Mouse (Mus musculus) CH12.LX (cell line): Measurements from ENCODE around the gene Spaca7. TPM values are rescaled to one million over a fixed set of nuclear protein-coding genes. Genes with fewer than 3 reads are reported as not detected.

Experiments
- DNase-seq: peaks from one replicate; pipeline ENCODE4 v3.0.0-alpha.2; 2013; ENCODE audit errors: extremely low read depth
- H3K27ac ChIP-seq: 2 replicates; pipeline ENCODE4 v1.5.1; 2012; ENCODE audit warnings: low read depth, mild to moderate bottlenecking, control low read depth, moderate library complexity; ENCODE audit not compliant: insufficient read depth
- H3K27me3 ChIP-seq: replicated peaks from 2 replicates; pipeline ENCODE3; 2012; ENCODE audit warnings: inconsistent platforms
- H3K36me3 ChIP-seq, 2 experiments: replicated peaks in 1 of 2; 2 replicates each; pipeline versions ENCODE3 to v1.6.1; 2012; ENCODE audit warnings: inconsistent platforms in 1 of 2, low read length in 1 of 2, mild to moderate bottlenecking in 1 of 2, mixed read lengths in 1 of 2, moderate library complexity in 1 of 2; ENCODE audit not compliant: control insufficient read depth in 1 of 2, insufficient read depth in 1 of 2
- H3K4me1 ChIP-seq, 2 experiments: 2 replicates each; pipeline ENCODE4 v1.6.1; 2012; ENCODE audit warnings: inconsistent platforms in 1 of 2, moderate library complexity in 1 of 2; ENCODE audit not compliant: insufficient read depth in 2 of 2, control insufficient read depth in 1 of 2
- H3K4me2 ChIP-seq: 2 replicates; pipeline ENCODE4 v1.6.1; 2012; ENCODE audit warnings: low read depth, mild to moderate bottlenecking, control low read depth; ENCODE audit not compliant: poor library complexity, insufficient read depth, severe bottlenecking
- H3K4me3 ChIP-seq, 3 experiments: fragments of 150-350 bp in 1 of 3; sonication (generic) in 1 of 3; replicated peaks in 1 of 3; 2 replicates each; pipeline versions ENCODE3 to v1.5.1; 2011 to 2012; ENCODE audit warnings: low read depth in 2 of 3, low read length in 2 of 3, mild to moderate bottlenecking in 2 of 3, moderate library complexity in 2 of 3, control low read depth in 1 of 3, improper control_type of control experiment in 1 of 3, inconsistent platforms in 1 of 3, mixed read lengths in 1 of 3; ENCODE audit not compliant: poor library complexity in 1 of 3
- H3K79me2 ChIP-seq: replicated peaks from 2 replicates; pipeline ENCODE4 v1.6.1; 2012; ENCODE audit warnings: mild to moderate bottlenecking, moderate library complexity; ENCODE audit not compliant: control insufficient read depth, poor library complexity, insufficient read depth, severe bottlenecking; ENCODE audit errors: extremely low read depth
- H3K9ac ChIP-seq: 2 replicates; pipeline ENCODE4 v1.6.1; 2012; ENCODE audit warnings: low read depth, mild to moderate bottlenecking, control low read depth, moderate library complexity; ENCODE audit not compliant: insufficient read depth
- H3K9me3 ChIP-seq: replicated peaks from 2 replicates; pipeline ENCODE3; 2012; ENCODE audit warnings: low read length, inconsistent platforms, mixed read lengths
- BHLHE40 ChIP-seq: IDR thresholded peaks from 2 replicates; pipeline ENCODE4 v1.6.1; 2011; ENCODE audit warnings: mild to moderate bottlenecking, low read depth, low read length, improper control_type of control experiment
- CHD1 ChIP-seq: IDR thresholded peaks from 2 replicates; pipeline ENCODE4 v1.6.1; 2012; ENCODE audit warnings: low read depth, low read length, improper control_type of control experiment, inconsistent platforms
- CHD2 ChIP-seq: IDR thresholded peaks from 2 replicates; pipeline ENCODE4 v1.6.1; 2011; ENCODE audit warnings: low read length, improper control_type of control experiment
- CTCF ChIP-seq, 2 experiments: IDR thresholded peaks in 1 of 2; conservative IDR thresholded peaks in 1 of 2; 2 replicates each; pipeline ENCODE4 v1.5.1; 2011 to 2012; ENCODE audit warnings: low read depth in 2 of 2, low read length in 2 of 2, improper control_type of control experiment in 1 of 2, inconsistent platforms in 1 of 2, mild to moderate bottlenecking in 1 of 2, moderate library complexity in 1 of 2
- EP300 ChIP-seq: IDR thresholded peaks from 2 replicates; pipeline ENCODE4 v1.6.1; 2011; ENCODE audit warnings: low read length, improper control_type of control experiment
- HCFC1 ChIP-seq: IDR thresholded peaks from 2 replicates; pipeline ENCODE4 v1.6.1; 2012; ENCODE audit warnings: low read depth, mild to moderate bottlenecking, inconsistent platforms, low read length, improper control_type of control experiment
- IRF4 ChIP-seq: IDR thresholded peaks from 2 replicates; pipeline ENCODE4 v1.6.1; 2014; ENCODE audit warnings: low read depth, mild to moderate bottlenecking, inconsistent platforms, low read length, improper control_type of control experiment
- JUND ChIP-seq: conservative IDR thresholded peaks from 2 replicates; pipeline ENCODE4 v1.6.1; 2011; ENCODE audit warnings: low read depth, low read length, improper control_type of control experiment
- MAX ChIP-seq: IDR thresholded peaks from 2 replicates; pipeline ENCODE4 v1.6.1; 2011; ENCODE audit warnings: low read length, improper control_type of control experiment
- MAZ ChIP-seq: IDR thresholded peaks from 2 replicates; pipeline ENCODE4 v1.6.1; 2012; ENCODE audit warnings: low read depth, mild to moderate bottlenecking, inconsistent platforms, low read length, improper control_type of control experiment, moderate library complexity
- MEF2A ChIP-seq: IDR thresholded peaks from 2 replicates; pipeline ENCODE4 v1.6.1; 2014; ENCODE audit warnings: low read depth, mild to moderate bottlenecking, inconsistent platforms, low read length, improper control_type of control experiment, borderline replicate concordance
- MYC ChIP-seq: IDR thresholded peaks from 2 replicates; pipeline ENCODE4 v1.6.1; 2011; ENCODE audit warnings: low read depth, mild to moderate bottlenecking, improper control_type of control experiment, low read length
- NELFE ChIP-seq: IDR thresholded peaks from 2 replicates; pipeline ENCODE4 v1.6.1; 2011; ENCODE audit warnings: low read depth, low read length, improper control_type of control experiment
- NRF1 ChIP-seq: IDR thresholded peaks from 2 replicates; pipeline ENCODE4 v1.6.1; 2014; ENCODE audit warnings: low read depth, mild to moderate bottlenecking, inconsistent platforms, low read length, improper control_type of control experiment, moderate library complexity
- POLR2A ChIP-seq: IDR thresholded peaks from 2 replicates; pipeline ENCODE4 v1.6.1; 2011; ENCODE audit warnings: low read depth, mild to moderate bottlenecking, improper control_type of control experiment, low read length
- RAD21 ChIP-seq: IDR thresholded peaks from 2 replicates; pipeline ENCODE4 v1.6.1; 2011; ENCODE audit warnings: low read depth, mild to moderate bottlenecking, low read length, improper control_type of control experiment, moderate library complexity
- SIN3A ChIP-seq: IDR thresholded peaks from 2 replicates; pipeline ENCODE4 v1.6.1; 2012; ENCODE audit warnings: low read length, improper control_type of control experiment, inconsistent platforms
- SMC3 ChIP-seq: IDR thresholded peaks from 2 replicates; pipeline ENCODE4 v1.6.1; 2011; ENCODE audit warnings: low read depth, low read length, improper control_type of control experiment
- TBP ChIP-seq: conservative IDR thresholded peaks from 2 replicates; pipeline ENCODE4 v1.6.1; 2011; ENCODE audit warnings: low read depth, low read length, improper control_type of control experiment
- TCF12 ChIP-seq: IDR thresholded peaks from 2 replicates; pipeline ENCODE4 v1.6.1; 2014; ENCODE audit warnings: low read depth, mild to moderate bottlenecking, inconsistent platforms, low read length, improper control_type of control experiment
- ZC3H11A ChIP-seq: IDR thresholded peaks from 2 replicates; pipeline ENCODE4 v1.6.1; 2012; ENCODE audit warnings: low read depth, mild to moderate bottlenecking, inconsistent platforms, low read length, improper control_type of control experiment
- ZKSCAN1 ChIP-seq: IDR thresholded peaks from 2 replicates; pipeline ENCODE4 v1.6.1; 2012; ENCODE audit warnings: low read depth, inconsistent platforms, low read length, improper control_type of control experiment, borderline replicate concordance
- ZMIZ1 ChIP-seq: IDR thresholded peaks from 2 replicates; pipeline ENCODE4 v1.6.1; 2012; ENCODE audit warnings: low read depth, mild to moderate bottlenecking, inconsistent platforms, low read length, improper control_type of control experiment
- dilution Hi-C: fragments of 300-500 bp; cut with MboI; formaldehyde crosslinking; loops from 2 replicates; pipeline ENCODE4 v1.14.3; 2020; ENCODE audit warnings: low sequenced_read_pairs; ENCODE audit not compliant: extremely low pct_unique_long_range_greater_than_20kb, extremely low pct_ligation_motif_present
- in situ Hi-C: fragments of 300-500 bp; cut with MboI; formaldehyde crosslinking; loops from 3 replicates; pipeline ENCODE4 v1.14.3; 2019; ENCODE audit warnings: low sequenced_read_pairs, low pct_ligation_motif_present, low pct_unique_long_range_greater_than_20kb, mixed read lengths
- polyA plus RNA-seq: library from polyadenylated mRNA; unstranded; fragments of >175 nt; gene quantifications from 2 replicates; pipeline ENCODE4 v1.2.1, GENCODE M21; 2012; ENCODE audit warnings: low read depth; ENCODE audit not compliant: insufficient read length
- total RNA-seq, 2 experiments: library from RNA; depleted of rRNA; stranded (reverse); fragments of 300-350 nt in 1 of 2; fragments of >200 nt in 1 of 2; gene quantifications; 2 replicates each; pipeline ENCODE4 v1.2.3; 2012 to 2014

The Spaca7 gene
- total and polyA plus RNA-seq, 3 experiments, result not detected

- no peak overlapping the region for H3K4me2 ChIP-seq
- dilution Hi-C loops (no loop called here), in situ Hi-C loops (no loop called here)
- H3K79me2 ChIP-seq, result no peaks in the 10 kb centered on the region
- H3K27ac ChIP-seq, result no peak overlapping the region
- no peak for DNase-seq
- TF ChIP-seq POLR2A, result no peak
- TF ChIP-seq MAX, result no peak
- no peak for TF ChIP-seq HCFC1
- TF ChIP-seq CHD2, result no peak
- TF ChIP-seq CHD1, result no peak
- no peak for TF ChIP-seq ZC3H11A
- TF ChIP-seq IRF4, result no peak
- no peak for TF ChIP-seq TBP
- no peak for TF ChIP-seq CTCF (conservative IDR thresholded peaks at IDR 0.05 in 1 of 2, IDR thresholded peaks at IDR 0.05 in 1 of 2; ENCODE audit: low read depth in 2 of 2, low read length in 2 of 2)
- no peak for TF ChIP-seq SIN3A
- no peak overlapping the region for H3K4me3 ChIP-seq
- no peaks in the 10 kb centered on the region for H3K4me1 ChIP-seq
- H3K9ac ChIP-seq, result no peak overlapping the region
- H3K9me3 ChIP-seq, result peaks cover 5% of the 10 kb centered on the region
- peaks cover 62 to 84% of the 10 kb centered on the region in 2 experiments for H3K36me3 ChIP-seq
- no peaks in the 10 kb centered on the region for H3K27me3 ChIP-seq
Measured at GRCm38 (mm10) chr8:12621550-12622222, 48.9 kb downstream of the Spaca7 start.

GRCm38 (mm10) chr8:12625890-12626289 is 53.1 kb downstream of the Spaca7 start:
- dilution Hi-C loops (no loop called here), in situ Hi-C loops (no loop called here)
- no peak for DNase-seq
- H3K36me3 ChIP-seq, result peaks cover 80 to 99% of the 10 kb centered on the region in 2 experiments
- no peaks in the 10 kb centered on the region for H3K27me3 ChIP-seq
- no peak overlapping the region for H3K4me2 ChIP-seq
- no peak overlapping the region for H3K27ac ChIP-seq
- TF ChIP-seq JUND, result no peak
- TF ChIP-seq TBP, result no peak
- peaks cover 5% of the 10 kb centered on the region for H3K9me3 ChIP-seq
- no peaks in the 10 kb centered on the region for H3K79me2 ChIP-seq
- H3K4me1 ChIP-seq, result no peaks in the 10 kb centered on the region
- no peak overlapping the region for H3K4me3 ChIP-seq
- no peak overlapping the region for H3K9ac ChIP-seq

GRCm38 (mm10) chr8:12629079-12629478 is 56.2 kb downstream of the Spaca7 start:
- peaks cover 75 to 92% of the 10 kb centered on the region in 2 experiments for H3K36me3 ChIP-seq
- TF ChIP-seq RAD21, result peak; percentile 35
- no peak for TF ChIP-seq BHLHE40
- TF ChIP-seq ZC3H11A, result no peak
- no peak for TF ChIP-seq HCFC1
- no peak for TF ChIP-seq ZMIZ1
- TF ChIP-seq MYC, result no peak
- no peak for TF ChIP-seq NELFE
- TF ChIP-seq MAX, result no peak
- TF ChIP-seq CHD2, result no peak
- TF ChIP-seq NRF1, result no peak
- no peak for TF ChIP-seq SIN3A
- TF ChIP-seq EP300, result no peak
- no peak for TF ChIP-seq TBP
- no peak for TF ChIP-seq TCF12
- TF ChIP-seq SMC3, result peak; percentile 17; the same call in 1 of the 2 replicates
- no peak for TF ChIP-seq ZKSCAN1
- TF ChIP-seq IRF4, result no peak
- no peak for TF ChIP-seq MEF2A
- no peak for TF ChIP-seq MAZ
- peak; percentile 50 to 59; a peak in 3 of 4 replicates for TF ChIP-seq CTCF (conservative IDR thresholded peaks at IDR 0.05 in 1 of 2, IDR thresholded peaks at IDR 0.05 in 1 of 2; ENCODE audit: low read depth in 2 of 2, low read length in 2 of 2)
- in situ Hi-C loops (no loop called here), dilution Hi-C loops (no loop called here)
- H3K9me3 ChIP-seq, result no peaks in the 10 kb centered on the region
- H3K79me2 ChIP-seq, result no peaks in the 10 kb centered on the region
- H3K9ac ChIP-seq, result no peak overlapping the region
- DNase-seq, result peak; percentile 24
- H3K4me1 ChIP-seq, result peaks cover 0 to 1% of the 10 kb centered on the region in 2 experiments; a peak in 2 of 4 replicates
- no peak overlapping the region for H3K27ac ChIP-seq
- H3K4me3 ChIP-seq, result no peak overlapping the region
- H3K27me3 ChIP-seq, result no peaks in the 10 kb centered on the region
- H3K4me2 ChIP-seq, result no peak overlapping the region
